Mouse (Mus musculus): ENCODE data around the gene Hdac5. TPM values are rescaled to one million over a fixed set of nuclear protein-coding genes. Genes with fewer than 3 reads are reported as not detected.

Hdac5 gene
- total RNA-seq, 2 experiments from 2014 or later, result 96.3 to 96.5 TPM

GRCm38 (mm10) chr11:102215511-102215910 is 14.5 kb downstream of the Hdac5 start:
- no peak for DNase-seq

GRCm38 (mm10) chr11:102214430-102215156 is 15.4 kb downstream of the Hdac5 start:
- DNase-seq, result no peak

- peak in 1 of 2 experiments; percentile 33 for DNase-seq
Observed at GRCm38 (mm10) chr11:102211936-102212341, 18.0 kb downstream of the Hdac5 start.

- DNase-seq, result peak in 1 of 2 experiments; percentile 1
Observed at GRCm38 (mm10) chr11:102211011-102211410, 19.0 kb downstream of the Hdac5 start.

GRCm38 (mm10) chr11:102210185-102210584 is 19.8 kb downstream of the Hdac5 start:
- DNase-seq, result peak in 1 of 2 experiments; percentile 0

GRCm38 (mm10) chr11:102209742-102210141 is 20.2 kb downstream of the Hdac5 start:
- DNase-seq, result peak in 1 of 2 experiments; percentile 25

GRCm38 (mm10) chr11:102208846-102209245 is 21.1 kb downstream of the Hdac5 start:
- DNase-seq, result peak in 1 of 2 experiments; percentile 2

GRCm38 (mm10) chr11:102207825-102208777 is 21.9 kb downstream of the Hdac5 start:
- DNase-seq, result no peak

- no peak for DNase-seq
Observed at GRCm38 (mm10) chr11:102206481-102206880, 23.5 kb downstream of the Hdac5 start.

GRCm38 (mm10) chr11:102201408-102201821 is 28.6 kb downstream of the Hdac5 start:
- no peak for DNase-seq

GRCm38 (mm10) chr11:102199856-102200255 is 30.1 kb downstream of the Hdac5 start:
- DNase-seq, result no peak

GRCm38 (mm10) chr11:102198245-102198644 is 31.7 kb downstream of the Hdac5 start:
- DNase-seq, result no peak

- DNase-seq, result peak in 1 of 2 experiments; percentile 25
Observed at GRCm38 (mm10) chr11:102196018-102196797, 33.8 kb downstream of the Hdac5 start.

- DNase-seq, result peak; percentile 79 to 85
Observed at GRCm38 (mm10) chr11:102193657-102194440, 36.1 kb downstream of the Hdac5 start.

- no peak for DNase-seq
Observed at GRCm38 (mm10) chr11:102190848-102191247, 39.1 kb downstream of the Hdac5 start.

GRCm38 (mm10) chr11:102189461-102190436 is 40.2 kb downstream of the Hdac5 start, which contains the start of gene G6pc3:
Gene G6pc3 (plus strand): TSS chr11:102189620.
- DNase-seq, result peak; percentile 93 to 94

- no peak for DNase-seq
Observed at GRCm38 (mm10) chr11:102188980-102189379, 41.0 kb downstream of the Hdac5 start.

GRCm38 (mm10) chr11:102186235-102186634 is 43.7 kb downstream of the Hdac5 start:
- DNase-seq, result no peak

- no peak for DNase-seq
Observed at GRCm38 (mm10) chr11:102185677-102186076, 44.3 kb downstream of the Hdac5 start.

Measured in adrenal gland, postnatal 36 days (tissue).